Mouse (Mus musculus) G1E (cell line): ENCODE measurements around the gene Gm1330. TPM values are rescaled to one million over a fixed set of nuclear protein-coding genes. Genes with fewer than 3 reads are reported as not detected.
"Not testable (repeated sequence)": the region's sequence is repeated elsewhere in the genome, so short reads cannot be mapped to it uniquely, and the experiment has no call there.

Experiments
- ATAC-seq: 2 replicates; pipeline ENCODE4 v1.8.0; 2016; ENCODE audit warnings: mild to moderate bottlenecking; ENCODE audit not compliant: insufficient number of reproducible peaks, poor library complexity, low FRiP score, severe bottlenecking; ENCODE audit errors: extremely low read depth
- DNase-seq: peaks from one replicate; pipeline ENCODE4 v3.0.0; 2012; ENCODE audit warnings: low spot score
- H3K27me3 ChIP-seq: 2 replicates; pipeline ENCODE4 v1.6.1; 2012; ENCODE audit warnings: mild to moderate bottlenecking, low read length, inconsistent platforms; ENCODE audit not compliant: insufficient read depth
- H3K36me3 ChIP-seq: replicated peaks from 2 replicates; pipeline ENCODE3; 2012; ENCODE audit warnings: mild to moderate bottlenecking, inconsistent platforms
- H3K4me1 ChIP-seq: 2 replicates; pipeline ENCODE4 v1.6.1; 2012; ENCODE audit warnings: low read depth, low read length, inconsistent platforms, mixed read lengths; ENCODE audit not compliant: insufficient read depth
- H3K4me3 ChIP-seq: 2 replicates; pipeline ENCODE4 v1.5.1; 2012; ENCODE audit warnings: low read depth, mild to moderate bottlenecking, inconsistent platforms, low read length, moderate library complexity, mixed read lengths
- H3K9me3 ChIP-seq: replicated peaks from 2 replicates; pipeline ENCODE4 v1.6.1; 2012; ENCODE audit warnings: inconsistent platforms
- CTCF ChIP-seq: IDR thresholded peaks from 2 replicates; pipeline ENCODE4 v1.5.1; 2012; ENCODE audit warnings: low read depth, low read length, inconsistent platforms, mixed read lengths
- GATA1 ChIP-seq: IDR thresholded peaks from 2 replicates; pipeline ENCODE4 v1.6.1; 2012; ENCODE audit warnings: borderline replicate concordance, low read length, inconsistent platforms, mixed read lengths
- GATA2 ChIP-seq: IDR thresholded peaks from 2 replicates; pipeline ENCODE4 v1.6.1; 2012; ENCODE audit warnings: low read depth, low read length, inconsistent platforms, borderline replicate concordance
- POLR2AphosphoS5 ChIP-seq: IDR thresholded peaks from 2 replicates; pipeline ENCODE4 v1.6.1; 2012; ENCODE audit warnings: low read depth, low read length, inconsistent platforms; ENCODE audit not compliant: insufficient replicate concordance
- TAL1 ChIP-seq: conservative IDR thresholded peaks from 2 replicates; pipeline ENCODE4 v1.6.1; 2012; ENCODE audit warnings: low read depth, low read length, inconsistent platforms, mixed read lengths
- polyA plus RNA-seq: library from polyadenylated mRNA; stranded (reverse); fragments of >175 nt; gene quantifications from 2 replicates; pipeline ENCODE4 v1.2.3, GENCODE M21; 2012
- total RNA-seq, 2 experiments: library from RNA; stranded (forward) in 1 of 2; stranded (reverse) in 1 of 2; fragments of 200-1000 nt in 1 of 2; fragments of >200 nt in 1 of 2; fragmentation: Nextera tagmentation in 1 of 2; gene quantifications; 2 replicates each; pipeline ENCODE4 v1.2.3; 2014 to 2017

Gene Gm1330
- total RNA-seq (2014; fragmentation: Nextera tagmentation) (not detected in 2 replicates), total RNA-seq (2017) (not detected in 2 replicates), polyA plus RNA-seq (not detected in 2 replicates)

DNA sequence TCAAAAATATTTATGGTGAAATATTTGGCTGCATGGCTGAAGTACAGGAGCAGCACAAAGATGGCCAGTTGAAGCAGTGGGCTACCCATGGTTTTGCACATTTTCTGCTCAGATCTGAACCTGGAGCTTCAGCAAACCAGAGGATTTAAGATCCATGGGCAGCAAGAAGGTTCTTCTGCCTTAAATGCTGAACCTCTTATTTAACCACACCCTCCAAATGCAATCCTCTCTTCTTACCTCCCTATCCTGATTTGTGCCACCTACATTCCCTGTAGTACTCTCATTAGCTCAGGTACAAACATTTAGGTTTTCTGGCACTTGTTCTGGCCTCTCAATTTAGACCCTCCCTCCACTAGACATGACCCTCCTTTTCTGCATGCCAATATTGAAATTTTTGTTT is at the start of gene Gm1330:
TSS of gene Gm1330 (minus strand) at position 101 of the 400 bp plus-strand sequence.
- no peak for ATAC-seq
- H3K36me3 ChIP-seq = no peaks in the 10 kb centered on the region
- no peak for TF ChIP-seq CTCF
- no peak for TF ChIP-seq GATA1
- no peak for TF ChIP-seq POLR2AphosphoS5
- no peak for TF ChIP-seq GATA2
- TF ChIP-seq TAL1 = no peak
- DNase-seq = no peak
- no peaks in the 10 kb centered on the region for H3K27me3 ChIP-seq
- no peaks in the 10 kb centered on the region for H3K9me3 ChIP-seq
- H3K4me3 ChIP-seq = no peak within 1 kb of the TSS
- no peaks in the 10 kb centered on the region for H3K4me1 ChIP-seq

DNA sequence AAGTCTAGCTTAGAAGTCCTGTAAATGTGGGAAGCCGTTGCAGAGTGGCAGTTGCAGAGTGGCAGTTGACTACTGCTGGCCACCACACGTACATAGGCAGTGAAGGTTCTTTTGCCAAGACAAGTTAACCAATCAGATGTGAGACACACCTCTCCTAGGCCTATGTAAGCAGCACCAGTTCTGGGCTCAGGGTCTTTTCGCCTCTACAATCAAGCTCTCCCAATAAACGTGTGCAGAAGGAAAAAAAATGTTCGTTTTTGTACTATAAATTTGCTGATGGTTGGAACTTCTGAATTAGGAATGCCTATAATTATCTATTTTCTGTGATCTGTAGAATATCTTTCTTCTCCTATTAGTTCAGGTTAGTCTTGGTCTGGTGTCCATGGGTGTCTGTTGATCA is 14.1 kb upstream of the Gm1330 start, which contains the start of gene Gm10750:
TSS of gene Gm10750 (minus strand) at position 101 of the 400 bp plus-strand sequence.
- H3K27me3 ChIP-seq, H3K36me3 ChIP-seq, ATAC-seq, DNase-seq, H3K9me3 ChIP-seq, H3K4me1 ChIP-seq, H3K4me3 ChIP-seq: not testable (repeated sequence)

DNA sequence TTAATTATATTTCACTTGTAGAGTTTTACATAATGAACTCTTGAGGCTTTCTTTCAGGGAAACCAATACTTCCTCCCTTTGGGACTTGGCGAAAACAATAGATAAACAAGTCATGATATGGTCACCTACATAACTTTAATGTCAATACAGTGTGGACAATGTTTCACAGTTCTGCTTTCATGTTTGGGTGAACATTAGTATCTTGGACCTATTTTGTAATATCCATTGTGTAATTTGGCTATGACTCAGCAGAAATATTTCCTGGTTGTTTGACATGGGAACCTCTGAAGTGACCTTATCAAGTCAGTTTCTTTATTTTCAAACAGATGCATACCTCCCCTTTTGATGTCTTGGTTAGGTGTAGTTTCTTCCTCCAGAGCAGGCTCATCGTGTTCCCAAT is 1.8 kb upstream of the Gm1330 start:
- ATAC-seq = no peak; the same call in 1 of the 2 replicates

DNA sequence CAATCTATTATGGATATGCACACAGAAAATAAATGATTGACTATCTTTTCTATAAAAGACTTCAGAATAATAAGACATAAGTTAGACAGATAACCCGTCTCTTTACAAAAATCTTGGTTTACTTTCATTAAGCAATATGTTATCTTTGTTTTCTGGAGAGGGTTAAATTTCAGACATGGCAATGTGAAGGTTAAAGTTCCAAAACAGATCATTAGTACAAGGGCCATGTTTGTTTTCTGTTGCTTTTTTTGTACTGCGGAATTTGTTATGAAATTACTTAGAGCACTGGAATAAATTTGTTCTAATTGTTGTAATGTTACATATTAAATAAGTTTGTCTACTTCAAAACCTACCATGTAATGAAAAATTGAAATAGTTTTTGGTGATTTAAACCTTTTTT is 7.9 kb downstream of the Gm1330 start:
- ATAC-seq = no peak
- Histone ChIP-seq H3K27me3 (no peaks in the 10 kb centered on the region), H3K4me1 (no peaks in the 10 kb centered on the region), H3K9me3 (no peaks in the 10 kb centered on the region), H3K36me3 (no peaks in the 10 kb centered on the region), H3K4me3 (no peak overlapping the region)
- TF ChIP-seq POLR2AphosphoS5 (no peak), GATA2 (no peak), GATA1 (no peak), TAL1 (no peak), CTCF (no peak)
- DNase-seq = no peak

More for the DNA sequence above, 1.8 kb upstream of the Gm1330 start:
- H3K36me3 ChIP-seq = no peaks in the 10 kb centered on the region
- no peak overlapping the region for H3K4me3 ChIP-seq
- TF ChIP-seq CTCF (no peak), GATA1 (no peak), GATA2 (no peak), POLR2AphosphoS5 (no peak), TAL1 (no peak)
- DNase-seq = no peak
- no peaks in the 10 kb centered on the region for H3K27me3 ChIP-seq
- no peaks in the 10 kb centered on the region for H3K9me3 ChIP-seq
- no peaks in the 10 kb centered on the region for H3K4me1 ChIP-seq

Other genes starting within 250 kb of the Gm1330 start
- not detected in 2 replicates for gene Cst11, start 231.8 kb downstream of the Gm1330 start, total RNA-seq (2014; fragmentation: Nextera tagmentation)
- not detected in 2 replicates for gene Cst11, start 231.8 kb downstream of the Gm1330 start, total RNA-seq (2017)
- gene Cst11, start 231.8 kb downstream of the Gm1330 start, polyA plus RNA-seq = not detected in 2 replicates
- not detected in 2 replicates for gene 8030411F24Rik, start 221.2 kb downstream of the Gm1330 start, total RNA-seq (2014; fragmentation: Nextera tagmentation)
- 0.23 TPM in 1 of 2 replicates, not detected in the other for gene 8030411F24Rik, start 221.2 kb downstream of the Gm1330 start, total RNA-seq (2017)
- gene 8030411F24Rik, start 221.2 kb downstream of the Gm1330 start, polyA plus RNA-seq = not detected in 2 replicates
- not detected in 2 replicates for gene Cst12, start 213.9 kb downstream of the Gm1330 start, total RNA-seq (2014; fragmentation: Nextera tagmentation)
- not detected in 2 replicates for gene Cst12, start 213.9 kb downstream of the Gm1330 start, total RNA-seq (2017)
- not detected in 2 replicates for gene Cst12, start 213.9 kb downstream of the Gm1330 start, polyA plus RNA-seq
- gene Cst8, start 204.5 kb downstream of the Gm1330 start, total RNA-seq (2014; fragmentation: Nextera tagmentation) = not detected in 2 replicates
- gene Cst8, start 204.5 kb downstream of the Gm1330 start, total RNA-seq (2017) = not detected in 2 replicates
- gene Cst8, start 204.5 kb downstream of the Gm1330 start, polyA plus RNA-seq = not detected in 2 replicates
- not detected in 2 replicates for gene Cst13, start 183.2 kb downstream of the Gm1330 start, total RNA-seq (2014; fragmentation: Nextera tagmentation)
- gene Cst13, start 183.2 kb downstream of the Gm1330 start, total RNA-seq (2017) = 0.27 TPM in 1 of 2 replicates, not detected in the other
- gene Cst13, start 183.2 kb downstream of the Gm1330 start, polyA plus RNA-seq = not detected in 2 replicates
- gene Cst9, start 168.1 kb downstream of the Gm1330 start, total RNA-seq (2014; fragmentation: Nextera tagmentation) = not detected in 2 replicates
- not detected in 2 replicates for gene Cst9, start 168.1 kb downstream of the Gm1330 start, total RNA-seq (2017)
- not detected in 2 replicates for gene Cst9, start 168.1 kb downstream of the Gm1330 start, polyA plus RNA-seq
- not detected in 2 replicates for gene 9230104L09Rik, start 138.2 kb downstream of the Gm1330 start, total RNA-seq (2014; fragmentation: Nextera tagmentation)
- gene 9230104L09Rik, start 138.2 kb downstream of the Gm1330 start, total RNA-seq (2017) = not detected in 2 replicates
- gene 9230104L09Rik, start 138.2 kb downstream of the Gm1330 start, polyA plus RNA-seq = not detected in 2 replicates
- gene Cst3, start 127.6 kb downstream of the Gm1330 start, total RNA-seq (2014; fragmentation: Nextera tagmentation) = 36.9 and 46.5 TPM in 2 replicates
- gene Cst3, start 127.6 kb downstream of the Gm1330 start, total RNA-seq (2017) = 71.8 and 77.7 TPM in 2 replicates
- 82.2 and 105 TPM in 2 replicates for gene Cst3, start 127.6 kb downstream of the Gm1330 start, polyA plus RNA-seq
- not detected in 2 replicates for gene Gm10750, start 14.0 kb upstream of the Gm1330 start, total RNA-seq (2014; fragmentation: Nextera tagmentation)
- gene Gm10750, start 14.0 kb upstream of the Gm1330 start, total RNA-seq (2017) = 0.06 and 0.16 TPM in 2 replicates
- gene Gm10750, start 14.0 kb upstream of the Gm1330 start, polyA plus RNA-seq = not detected in 2 replicates